Mouse (Mus musculus): ENCODE results near the gene Ciao2b. TPM values are rescaled to one million over a fixed set of nuclear protein-coding genes. Genes with fewer than 3 reads are reported as not detected.
"Not testable (repeated sequence)": the region's sequence is repeated elsewhere in the genome, so short reads cannot be mapped to it uniquely, and the experiment has no call there.

Ciao2b gene
- total RNA-seq (2022): 10 to 100 TPM; 33.1 to 44.9 (median 41.1) TPM

DNA sequence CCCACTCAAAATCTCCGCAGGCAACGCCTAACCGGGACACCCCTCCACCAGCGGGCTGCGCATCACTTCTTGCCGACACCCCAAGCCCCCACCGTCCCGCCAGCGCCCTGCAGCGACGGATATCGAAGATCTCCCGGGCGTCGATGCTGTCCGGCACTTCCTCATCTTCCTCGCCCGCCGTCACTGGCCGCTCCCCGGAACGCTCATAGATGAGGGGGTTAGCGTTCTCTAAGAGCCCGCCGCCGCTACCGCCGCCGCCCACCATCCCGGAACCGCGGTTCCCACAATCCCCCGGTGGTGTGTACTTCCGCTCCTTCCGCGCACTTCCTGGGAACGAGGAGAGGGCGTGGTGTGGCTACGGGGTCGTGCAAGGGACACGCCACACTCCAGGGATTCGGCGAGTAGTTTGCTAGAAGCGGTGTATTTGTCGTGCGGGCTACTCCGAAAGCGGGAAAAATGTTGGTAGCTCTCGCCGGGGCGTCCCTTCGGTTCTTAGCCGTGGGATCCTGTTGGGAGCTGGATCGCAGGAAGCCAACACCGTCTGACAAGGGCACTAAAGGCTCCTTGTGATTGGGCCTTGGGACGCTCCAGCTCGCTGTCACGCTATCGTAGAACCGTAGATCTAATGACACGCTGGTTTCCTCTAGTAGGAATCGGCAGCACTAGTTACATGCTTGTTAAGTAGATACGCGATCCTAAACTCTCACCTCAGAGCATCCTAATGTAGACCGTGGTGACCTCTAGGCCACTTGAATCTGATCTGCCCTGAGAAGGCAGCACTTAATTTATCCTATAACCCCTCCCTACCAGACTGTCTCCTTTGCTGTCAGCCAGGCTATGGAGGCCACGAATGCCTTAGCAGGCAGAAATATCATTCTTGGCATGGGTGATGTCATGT is at the start of gene Ciao2b:
Gene Ciao2b (minus strand): TSS at position 540 of the 898 bp plus-strand sequence.
- DNase-seq: peak; percentile 80

DNA sequence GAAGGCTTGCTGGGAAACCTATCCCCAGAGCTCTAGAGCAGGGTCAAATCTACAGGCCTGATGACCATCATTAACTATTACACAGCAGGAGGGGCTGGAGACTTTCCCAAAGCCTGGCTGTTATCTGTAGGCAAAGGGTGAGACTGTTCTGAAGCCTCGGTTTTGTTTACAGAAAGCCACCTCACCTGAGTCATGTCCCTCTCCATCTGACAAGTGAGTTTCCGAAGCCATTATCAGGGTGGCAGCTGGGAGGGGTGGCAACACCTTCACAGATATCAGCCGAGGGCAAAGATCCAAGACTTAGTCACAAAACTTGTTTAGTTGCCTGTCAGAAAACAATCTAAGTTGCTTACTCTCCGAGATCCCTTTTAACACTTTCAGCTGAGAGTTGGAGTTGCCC is 46.7 kb upstream of the Ciao2b start:
- no peak for DNase-seq

DNA sequence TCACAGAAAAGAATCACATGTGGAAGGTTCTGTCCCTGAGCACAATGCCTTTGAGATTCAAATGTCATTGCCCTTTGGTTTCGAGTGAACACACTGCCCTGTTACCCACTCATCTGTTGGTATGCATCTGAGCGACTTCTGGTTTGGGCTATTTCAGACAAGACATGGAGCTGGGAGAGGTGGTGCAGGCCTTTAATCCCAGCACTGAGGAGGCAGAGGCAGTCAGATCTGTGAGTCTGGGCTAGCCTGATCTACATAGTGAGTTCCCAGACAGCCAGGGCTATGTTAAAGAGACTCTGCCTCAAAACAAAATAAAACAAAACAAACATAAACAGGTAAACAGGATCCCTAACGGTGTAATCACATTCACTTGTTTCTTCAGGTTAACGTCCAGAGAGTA is 13.8 kb upstream of the Ciao2b start:
- no peak for DNase-seq

DNA sequence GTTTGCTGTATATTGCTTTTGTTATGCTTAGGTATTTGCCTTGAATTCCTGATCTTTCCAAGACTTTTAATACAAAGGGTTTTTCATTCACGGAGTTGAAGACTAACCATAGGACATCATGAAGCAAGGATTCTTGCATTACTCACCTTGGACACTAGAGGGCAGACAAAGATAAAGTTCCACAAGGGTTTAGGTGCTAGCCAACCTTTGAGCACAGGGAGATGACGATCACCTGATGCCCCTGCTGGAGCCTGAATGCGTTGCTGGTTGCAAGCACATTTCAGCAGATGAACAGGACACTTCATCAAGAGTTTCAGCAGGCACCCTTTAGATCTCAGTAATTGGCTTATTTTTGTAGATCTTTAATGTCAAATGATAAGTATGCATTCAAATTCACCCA is 13.2 kb upstream of the Ciao2b start:
- no peak for DNase-seq

DNA sequence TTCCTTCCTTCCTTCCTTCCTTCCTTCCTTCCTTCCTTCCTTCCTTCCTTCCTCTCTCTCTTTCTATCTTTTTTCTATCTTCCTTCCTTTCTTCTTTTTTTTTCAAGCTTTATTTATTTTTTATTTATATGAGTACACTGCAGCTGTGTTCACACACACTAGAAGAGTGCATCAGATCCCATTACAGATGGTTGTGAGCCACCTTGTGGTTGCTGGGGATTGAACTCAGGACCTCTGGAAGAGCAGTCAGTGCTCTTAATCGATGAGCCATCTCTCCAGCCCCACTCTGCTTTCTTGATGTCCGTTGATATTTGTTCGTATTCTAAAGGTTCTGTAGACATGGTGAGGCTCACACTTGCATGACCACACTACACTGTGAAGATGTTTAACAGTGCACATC is 2.4 kb upstream of the Ciao2b start:
- not testable (repeated sequence) for DNase-seq

DNA sequence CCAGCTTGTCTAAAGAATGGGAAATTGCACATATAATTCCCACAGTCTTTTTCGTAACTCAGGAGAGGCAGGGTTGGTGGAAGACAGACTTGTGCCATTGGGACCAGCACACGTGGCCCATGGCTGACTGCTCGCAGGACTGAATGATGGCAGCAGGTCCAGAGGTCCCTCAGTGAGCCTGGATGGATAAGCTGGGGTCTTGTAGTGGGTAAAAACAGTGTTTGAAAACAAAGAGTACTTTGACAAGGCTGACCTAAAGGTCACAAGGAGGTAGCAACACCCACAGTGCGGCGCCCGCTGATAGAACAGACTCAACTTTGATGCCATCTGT is 524 bp upstream of the Ciao2b start:
- DNase-seq: no peak

DNA sequence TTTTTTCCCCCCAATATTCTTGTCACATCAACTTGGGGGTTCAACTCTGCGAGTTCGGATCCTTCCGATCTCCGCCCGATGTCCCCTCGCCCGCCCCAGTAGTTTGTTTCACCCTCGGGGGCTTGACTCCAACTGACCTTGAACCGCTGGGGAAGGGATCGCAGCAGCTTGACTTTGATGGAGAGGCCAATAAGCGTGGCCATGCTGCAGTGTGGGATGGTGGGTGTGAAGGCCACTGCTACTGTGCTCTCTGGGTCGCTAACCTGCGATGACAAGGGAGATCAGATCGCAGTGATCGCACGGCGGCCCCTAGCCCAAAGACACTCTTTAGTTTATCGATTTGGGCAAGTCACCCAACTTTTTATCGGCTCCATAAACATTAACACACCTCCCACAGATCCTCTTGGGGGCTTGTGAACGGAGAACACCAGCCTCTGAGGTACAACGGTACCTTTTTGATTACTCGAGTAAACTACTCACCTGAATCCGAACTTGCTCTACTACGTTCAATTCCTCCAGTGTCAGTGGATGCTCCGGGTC is 864 bp downstream of the Ciao2b start:
- no peak for DNase-seq

DNA sequence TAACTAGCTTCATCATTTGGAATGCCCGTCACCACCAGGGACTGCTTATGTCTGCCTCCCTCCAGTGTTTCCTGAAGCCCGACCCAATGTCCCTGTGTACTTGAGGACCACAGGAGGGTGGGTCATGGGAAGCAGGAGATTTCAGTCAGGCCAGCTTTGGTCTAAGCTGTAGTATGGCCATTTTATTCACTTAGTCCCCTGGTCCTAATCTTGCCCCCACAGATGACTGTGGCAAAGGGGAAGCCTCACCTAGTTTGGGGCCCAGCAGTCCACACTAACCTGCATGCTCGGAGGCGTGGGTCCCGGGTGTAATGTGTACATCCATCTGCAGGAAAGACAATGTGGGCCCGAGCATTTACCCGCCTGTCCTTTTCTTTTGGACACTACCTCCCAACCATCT is 1.5 kb downstream of the Ciao2b start:
- DNase-seq: no peak

DNA sequence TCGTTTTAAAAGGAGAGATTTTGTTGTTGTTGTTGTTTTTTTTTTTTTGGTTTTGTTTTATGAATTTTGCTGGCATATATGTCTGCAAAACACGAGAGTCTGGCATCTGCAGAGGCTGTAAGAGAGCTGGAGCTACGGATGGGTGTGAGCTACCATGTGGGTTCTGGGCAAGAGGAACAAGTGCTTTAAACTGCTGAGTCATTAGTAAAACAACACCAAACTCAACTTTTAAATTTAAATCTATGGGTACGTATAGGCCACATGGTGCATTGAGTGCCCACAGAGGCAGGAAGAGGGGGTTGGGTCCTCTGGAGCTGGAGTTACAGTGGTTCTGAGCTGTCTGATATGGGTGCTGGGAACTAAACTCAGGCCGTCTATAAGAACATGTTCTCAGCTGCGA is 3.8 kb downstream of the Ciao2b start:
- DNase-seq: no peak

DNA sequence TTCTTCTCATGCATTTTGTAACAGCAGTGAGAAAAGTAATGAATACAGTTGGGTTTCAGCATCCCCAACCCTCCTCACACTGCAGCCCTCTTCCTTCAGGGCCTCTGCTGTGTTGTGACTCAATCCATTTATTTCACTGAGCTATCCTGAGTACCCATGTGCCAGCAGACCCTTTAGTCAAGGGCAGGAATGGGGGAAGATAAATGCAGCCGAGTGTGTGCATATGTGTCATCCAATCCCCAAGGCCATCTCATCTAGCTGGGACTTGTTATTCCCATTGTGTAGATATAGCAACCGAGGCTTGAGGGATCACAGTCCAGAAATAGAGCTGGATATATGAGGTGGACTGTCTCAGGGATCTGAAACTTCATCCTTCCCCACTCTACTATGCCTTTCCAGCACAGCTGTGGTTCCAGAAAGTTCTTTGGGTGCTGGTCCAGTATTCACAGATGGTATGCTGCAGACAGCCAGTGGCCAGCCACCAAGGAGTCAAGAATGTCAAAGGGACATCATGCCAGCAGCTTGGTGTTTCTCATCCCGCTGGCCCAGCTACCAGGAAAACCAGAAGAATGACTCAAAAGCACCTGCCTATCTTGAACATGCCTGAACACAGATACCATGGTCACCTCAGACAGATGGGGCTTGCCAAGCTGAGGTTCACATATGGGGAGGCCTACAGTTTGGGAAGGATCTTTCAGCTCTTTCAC is 6.6 kb downstream of the Ciao2b start:
- DNase-seq: no peak

DNA sequence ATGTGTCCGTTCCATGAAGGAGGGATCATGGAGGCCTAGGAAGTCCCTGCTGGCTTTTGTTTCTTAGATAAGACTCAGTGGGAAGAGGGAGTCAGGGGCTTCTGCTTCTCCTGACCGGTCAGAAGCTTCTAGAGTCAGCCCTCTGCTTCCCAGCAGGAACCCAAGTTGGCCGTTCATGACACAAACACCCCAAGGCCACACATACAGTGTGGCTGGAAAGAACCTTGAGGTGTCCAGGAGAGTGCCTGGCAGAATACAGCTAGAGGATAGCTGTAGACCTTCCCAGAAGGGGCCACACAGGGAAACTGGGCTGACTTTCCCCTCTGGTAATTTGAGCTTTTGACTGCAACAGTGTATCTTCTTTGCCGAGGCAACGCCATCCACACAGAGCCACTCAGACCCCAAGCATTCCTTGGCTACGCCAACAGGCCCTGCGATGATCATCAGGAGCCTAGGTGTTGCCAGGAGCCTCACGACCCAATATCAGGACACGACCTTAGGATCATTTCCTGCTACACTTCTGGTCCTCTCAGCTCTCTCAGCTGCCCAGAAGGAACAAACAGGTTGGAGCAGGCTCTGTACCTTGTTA is 8.5 kb downstream of the Ciao2b start:
- peak; percentile 42 for DNase-seq

DNA sequence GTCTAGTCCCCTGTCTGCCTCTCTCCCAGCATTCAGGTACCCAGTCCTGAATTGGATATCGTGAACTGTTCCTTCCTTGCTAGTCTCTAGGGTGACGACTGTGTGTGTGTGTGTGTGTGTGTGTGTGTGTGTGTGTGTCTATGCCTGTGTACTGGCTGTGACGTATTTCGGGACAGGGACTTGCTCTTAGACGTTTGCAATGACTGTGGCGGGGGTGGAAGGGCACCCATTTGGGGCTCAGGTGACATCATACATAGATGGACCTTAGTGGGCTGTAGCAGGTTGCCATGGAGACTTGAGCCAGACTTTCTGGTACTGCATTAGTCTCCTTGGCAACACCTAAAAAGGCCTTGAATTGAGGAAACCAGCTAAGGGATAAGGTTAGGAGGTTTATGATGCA is 9.3 kb downstream of the Ciao2b start:
- DNase-seq: no peak

DNA sequence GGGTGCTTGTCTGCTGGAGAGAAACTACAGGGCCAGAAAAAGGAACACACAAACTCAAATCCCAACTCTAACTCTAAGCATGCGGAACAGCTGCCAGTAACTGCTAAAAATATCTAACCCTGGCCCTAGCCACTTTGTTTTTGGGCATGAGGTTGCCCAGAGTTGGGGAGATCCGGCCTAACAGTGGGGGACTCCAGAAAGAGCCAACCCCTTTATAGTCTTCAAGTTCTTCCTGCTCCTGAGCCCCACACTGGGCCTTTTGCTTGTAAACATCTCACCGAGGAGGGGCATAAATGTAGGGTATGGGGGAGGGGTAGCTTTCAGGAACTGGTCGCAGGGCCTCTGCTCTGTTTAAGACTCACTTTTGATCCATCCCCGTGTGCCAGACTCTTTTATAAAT is 9.8 kb downstream of the Ciao2b start:
- DNase-seq: no peak

DNA sequence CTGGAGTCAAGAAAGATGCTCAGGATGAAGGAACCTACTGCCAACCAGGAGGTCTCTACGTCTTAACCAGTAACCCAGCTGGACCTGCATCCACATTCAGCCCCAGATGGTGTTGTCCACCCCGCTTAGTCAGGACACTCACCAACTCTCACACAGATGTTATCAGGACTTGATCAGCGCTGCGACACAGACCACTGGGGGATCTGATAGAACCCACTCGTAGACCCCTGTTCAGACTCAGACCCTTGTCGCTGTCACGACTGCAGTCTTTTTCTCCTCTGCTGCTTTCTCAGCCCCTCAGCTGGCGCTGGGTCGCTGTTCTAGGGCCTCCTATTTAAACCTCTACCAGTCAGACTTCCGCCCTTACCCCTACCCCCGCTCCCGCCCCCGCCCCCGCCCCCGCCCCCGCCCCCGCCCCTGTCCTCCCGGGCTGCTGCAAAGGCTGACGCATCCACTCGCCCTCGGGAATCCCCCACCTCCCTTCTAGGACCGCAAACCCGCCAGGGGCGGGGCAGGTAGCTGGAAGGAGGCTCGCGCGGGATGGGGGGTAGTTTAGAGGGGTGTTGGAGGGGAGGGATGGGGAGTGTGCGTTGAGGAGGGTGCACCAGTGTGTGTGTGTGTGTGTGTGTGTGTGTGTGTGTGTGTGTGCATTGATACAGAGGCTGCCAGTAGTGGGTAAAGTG is 10.6 kb downstream of the Ciao2b start, which contains the start of gene Rrad:
Gene Rrad (minus strand): TSS at position 347 of the 683 bp plus-strand sequence.
- no peak for DNase-seq

DNA sequence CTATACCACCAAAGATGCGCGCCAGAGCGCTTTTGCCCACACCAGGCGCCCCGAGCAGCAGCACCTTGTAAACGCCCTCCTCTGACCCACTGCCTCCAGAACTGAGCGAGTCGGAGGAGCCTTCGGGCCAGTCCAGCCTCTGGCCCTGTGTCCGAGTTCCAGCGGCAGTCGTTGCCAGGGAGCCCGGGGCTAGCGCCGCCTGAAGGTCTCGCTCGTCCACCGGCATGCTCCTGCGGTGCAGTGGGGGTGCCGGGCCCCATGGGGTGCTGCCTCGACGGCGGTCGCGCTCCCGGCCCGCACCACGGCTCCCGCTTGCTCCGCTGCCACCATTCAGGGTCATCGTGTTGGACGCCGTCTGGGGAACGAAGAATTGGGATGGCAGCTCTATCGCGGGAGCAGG is 11.2 kb downstream of the Ciao2b start:
- DNase-seq: no peak

DNA sequence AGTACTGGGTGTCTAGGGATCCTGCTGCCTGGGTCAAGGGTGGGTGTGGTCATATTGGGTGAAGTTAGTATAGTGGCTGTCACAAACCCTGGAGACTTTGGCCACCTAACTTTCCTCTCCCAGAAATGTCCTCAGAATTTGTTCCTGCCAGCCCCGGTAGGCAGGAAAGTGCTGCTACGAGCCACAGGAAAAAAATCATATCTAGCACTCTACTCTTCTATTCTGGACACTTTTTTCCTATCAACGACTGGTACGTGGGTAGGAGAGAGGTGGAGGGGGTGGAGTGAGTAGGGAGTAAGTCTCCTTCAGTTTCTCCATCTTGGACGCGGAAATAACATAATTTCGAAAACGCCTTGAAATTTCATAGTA is 11.7 kb downstream of the Ciao2b start:
- no peak for DNase-seq

DNA sequence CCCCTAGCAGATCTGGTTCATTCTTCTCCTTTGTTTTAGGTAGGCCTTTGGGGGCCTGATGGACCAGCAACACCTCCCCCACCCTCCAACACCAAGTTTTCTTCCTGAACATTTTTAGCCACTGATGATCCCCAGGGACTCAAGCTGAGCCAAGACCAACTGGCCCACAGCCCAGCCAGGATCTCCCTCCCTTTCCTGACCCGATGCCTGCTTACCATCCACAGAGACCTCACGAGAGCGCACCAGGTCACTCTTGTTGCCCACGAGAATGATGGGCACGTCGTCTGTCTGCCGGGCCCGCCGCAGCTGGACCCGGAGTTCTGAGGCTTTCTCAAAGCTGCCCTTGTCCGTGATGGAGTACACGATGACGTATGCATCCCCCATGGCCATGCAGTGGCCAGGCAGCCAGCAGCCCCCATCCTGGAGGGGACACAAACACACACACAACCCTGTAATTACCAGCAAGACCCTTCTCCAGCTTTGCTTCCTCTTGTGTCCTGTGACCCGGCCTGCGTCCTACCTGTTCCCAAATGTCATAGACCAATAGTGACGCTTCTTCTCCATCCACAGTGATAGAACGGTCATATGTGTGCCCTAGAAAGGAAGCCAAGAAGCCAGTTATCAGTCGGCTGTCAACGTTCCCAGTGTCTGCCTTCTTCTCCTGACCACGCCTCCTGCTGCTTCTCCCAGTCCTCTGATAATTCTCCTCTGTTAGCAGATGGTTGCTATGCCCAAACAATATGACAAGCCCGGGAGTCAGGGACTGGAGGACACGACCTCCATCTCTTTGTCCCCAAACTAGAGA is 12.3 kb downstream of the Ciao2b start:
- peak; percentile 42 for DNase-seq

DNA sequence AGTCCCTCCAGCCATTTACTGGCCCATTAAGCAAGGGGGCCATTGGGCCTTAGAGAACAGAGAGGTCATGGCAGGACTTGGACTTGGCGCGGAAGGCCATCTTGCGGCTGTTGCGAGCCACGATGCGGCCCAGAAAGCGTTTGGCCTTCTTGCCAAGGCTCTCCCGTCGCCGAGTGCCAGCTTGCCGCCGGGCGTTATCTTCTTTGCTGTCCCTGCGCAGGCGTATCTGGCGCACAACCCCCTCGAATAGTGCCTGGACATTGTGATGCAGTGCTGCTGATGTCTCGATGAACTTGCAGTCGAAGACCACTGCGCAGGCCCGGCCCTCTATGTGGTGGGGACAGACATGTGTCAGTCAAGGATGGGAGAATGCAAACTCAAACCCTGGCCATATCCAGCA is 13.4 kb downstream of the Ciao2b start:
- no peak for DNase-seq

DNA sequence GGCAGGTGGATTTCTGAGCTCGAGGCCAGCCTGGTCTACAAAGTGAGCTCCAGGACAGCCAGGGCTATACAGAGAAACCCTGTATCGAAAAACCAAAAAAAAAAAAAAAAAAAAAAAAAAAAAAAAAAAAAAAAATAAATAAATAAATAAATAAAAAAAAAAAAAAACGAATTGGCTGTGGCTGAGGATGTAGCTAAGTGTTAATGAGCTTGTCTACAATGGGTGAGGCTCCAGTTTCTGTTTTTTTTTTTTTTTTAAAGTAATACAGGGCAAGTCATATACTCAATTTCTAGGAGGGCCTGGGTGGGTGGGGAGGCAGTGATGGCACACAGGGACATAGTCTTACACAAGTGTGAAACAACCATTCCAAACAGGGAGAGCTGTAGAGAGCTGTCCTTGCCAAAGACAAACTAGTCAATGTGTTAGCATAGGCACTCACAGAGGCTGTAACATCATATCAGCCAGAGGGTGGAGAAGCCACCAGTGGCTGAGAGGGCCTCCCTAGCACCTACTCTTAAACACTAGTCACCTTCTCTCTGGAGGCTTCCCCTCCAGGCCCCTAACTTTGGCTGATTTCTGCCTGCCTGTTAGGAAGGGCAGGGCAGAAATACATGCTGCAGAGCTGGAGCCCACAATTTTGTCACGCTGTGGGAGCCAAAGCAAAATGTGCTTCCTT is 14.6 kb downstream of the Ciao2b start:
- no peak for DNase-seq

DNA sequence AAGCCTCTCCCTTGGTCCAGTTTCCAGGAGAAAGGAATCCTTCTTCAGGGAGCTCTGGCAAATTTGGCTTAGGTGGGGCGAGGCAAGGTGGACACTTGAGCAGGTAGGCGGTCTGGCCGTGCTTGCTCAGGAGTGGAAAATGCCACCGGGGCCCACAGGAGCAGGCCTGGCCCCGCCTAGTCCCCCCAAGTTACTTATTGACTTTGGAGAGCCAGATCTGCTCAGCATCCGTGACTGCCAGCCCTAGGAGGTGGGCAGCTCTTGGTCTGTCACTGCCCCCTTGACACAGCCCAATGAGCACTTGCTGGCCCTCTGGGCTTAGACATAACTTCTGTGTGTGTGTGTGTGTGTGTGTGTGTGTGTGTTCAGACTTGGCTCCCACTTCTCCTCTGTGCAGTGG is 17.6 kb downstream of the Ciao2b start, which contains the start of gene Cdh16:
Gene Cdh16 (minus strand): TSS at position 236 of the 400 bp plus-strand sequence.
- DNase-seq: no peak

DNA sequence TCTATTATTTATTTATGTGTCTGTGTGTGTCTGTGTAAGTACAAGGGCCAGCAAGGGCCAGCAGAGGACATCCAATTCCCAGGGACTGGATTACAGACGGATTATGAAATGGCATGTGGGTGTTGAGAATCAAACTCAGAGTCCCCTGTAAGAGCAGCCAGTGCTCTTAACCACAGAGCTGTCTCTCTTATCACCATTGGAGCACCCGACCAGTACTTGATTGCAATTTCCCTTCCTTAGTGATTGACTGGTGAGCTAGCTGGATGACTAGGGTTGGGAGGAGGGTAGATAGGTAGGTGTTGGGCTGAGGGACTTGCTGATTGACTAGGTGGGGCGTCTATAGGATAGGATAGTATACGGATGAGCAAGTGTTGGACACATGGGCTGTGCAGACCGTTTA is 21.0 kb downstream of the Ciao2b start:
- DNase-seq: no peak

Measured in adrenal gland, adult 8-10 months (tissue).